Mouse (Mus musculus) liver, adult 2 months (tissue): ENCODE results near the gene Zmym2.

Source experiments
- CTCF ChIP-seq: fragments of 200-500 bp; IDR thresholded peaks from 2 replicates; pipeline ENCODE4 v1.5.1; 2011; ENCODE audit warnings: low read depth, low read length, control low read depth
- POLR2A ChIP-seq: fragments of 200-500 bp; IDR thresholded peaks from 2 replicates; pipeline ENCODE4 v1.6.1; 2011; ENCODE audit warnings: low read length, control low read depth; ENCODE audit not compliant: insufficient read depth; ENCODE audit errors: extremely low read depth

DNA sequence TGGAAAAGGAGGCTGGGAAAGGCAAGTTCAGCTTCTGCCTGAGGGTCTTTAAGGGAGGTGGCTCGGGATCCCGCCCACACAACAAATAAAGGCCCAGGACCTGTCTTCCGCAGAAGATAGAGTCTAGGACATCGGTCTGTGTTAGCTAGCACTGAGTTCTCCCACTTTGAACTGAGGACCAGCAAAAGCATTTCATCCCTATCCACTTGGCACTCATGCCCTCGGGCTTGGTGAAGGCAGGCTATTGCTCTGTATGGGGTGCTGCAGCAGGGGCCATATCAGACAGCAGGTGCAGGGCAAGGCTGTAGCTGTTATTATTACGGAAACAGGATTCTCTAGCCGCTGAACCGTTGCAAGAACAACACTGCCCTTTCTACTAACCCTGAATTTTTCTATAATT is 83.2 kb downstream of the Zmym2 start:
- no peak for TF ChIP-seq CTCF
- TF ChIP-seq POLR2A = no peak
